Mouse (Mus musculus): ENCODE measurements around the gene Rnf43. TPM values are rescaled to one million over a fixed set of nuclear protein-coding genes. Genes with fewer than 3 reads are reported as not detected.

The Rnf43 gene
- total RNA-seq, 1 experiment from 2014 or later: 5.8 TPM

GRCm38 (mm10) chr11:87701877-87702620 lies 39.5 kb downstream of the Rnf43 start:
- ATAC-seq (replicated peaks; ENCODE audit: insufficient number of reproducible peaks, low FRiP score, low TSS enrichment, poor library complexity, severe bottlenecking): no peak

DNA sequence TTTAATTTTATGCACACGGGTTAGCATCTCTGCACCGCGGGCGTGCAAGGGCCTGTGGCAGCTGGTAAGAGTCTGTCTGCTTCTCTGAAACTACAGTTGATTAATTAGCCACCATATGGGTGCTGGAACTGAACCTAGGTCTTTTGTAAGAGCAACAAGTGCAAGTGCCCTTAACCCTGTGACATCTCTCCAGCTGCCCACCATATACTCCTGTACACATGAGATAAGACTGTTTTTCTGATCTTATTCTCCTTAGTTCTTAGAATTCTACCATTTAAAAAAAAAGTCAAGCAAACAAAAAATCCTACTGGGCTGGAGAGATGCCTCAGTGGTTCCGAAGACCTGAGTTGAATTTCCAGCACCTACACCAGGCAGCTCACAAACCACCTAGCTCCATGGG lies 41.1 kb downstream of the Rnf43 start:
- no peak for ATAC-seq (replicated peaks; ENCODE audit: insufficient number of reproducible peaks, low FRiP score, low TSS enrichment, poor library complexity, severe bottlenecking)

DNA sequence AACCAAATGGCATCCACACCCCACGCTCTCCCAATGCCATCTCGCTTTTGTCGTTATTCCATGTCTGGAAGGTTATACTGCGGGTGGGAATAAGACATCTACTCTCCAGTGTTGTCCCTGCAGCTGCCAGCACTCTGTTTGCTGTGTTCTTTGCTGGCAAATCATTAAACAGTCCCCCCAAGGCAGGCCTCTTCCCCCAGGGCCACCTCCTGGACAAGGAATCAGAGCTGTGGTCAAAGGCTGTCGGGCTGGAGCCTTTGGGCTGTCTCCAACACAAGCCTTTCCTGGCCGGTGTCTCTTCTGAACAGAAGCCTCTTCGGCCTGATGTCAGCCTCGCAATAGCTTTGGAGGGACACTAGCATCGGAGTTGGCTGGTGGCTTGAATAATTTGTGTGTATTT lies 41.8 kb downstream of the Rnf43 start:
- no peak for ATAC-seq (replicated peaks; ENCODE audit: insufficient number of reproducible peaks, low FRiP score, low TSS enrichment, poor library complexity, severe bottlenecking)

- no peak for ATAC-seq (replicated peaks; ENCODE audit: insufficient number of reproducible peaks, low FRiP score, low TSS enrichment, poor library complexity, severe bottlenecking)
These were observed 45.0 kb downstream of the Rnf43 start for GRCm38 (mm10) chr11:87707570-87707969.

GRCm38 (mm10) chr11:87708979-87709378 lies 46.5 kb downstream of the Rnf43 start:
- ATAC-seq (replicated peaks; ENCODE audit: insufficient number of reproducible peaks, low FRiP score, low TSS enrichment, poor library complexity, severe bottlenecking): no peak

GRCm38 (mm10) chr11:87709513-87710261 lies 47.2 kb downstream of the Rnf43 start:
- no peak for ATAC-seq (replicated peaks; ENCODE audit: insufficient number of reproducible peaks, low FRiP score, low TSS enrichment, poor library complexity, severe bottlenecking)

GRCm38 (mm10) chr11:87710262-87710615 lies 47.7 kb downstream of the Rnf43 start:
- ATAC-seq (replicated peaks; ENCODE audit: insufficient number of reproducible peaks, low FRiP score, low TSS enrichment, poor library complexity, severe bottlenecking): no peak

- no peak for ATAC-seq (replicated peaks; ENCODE audit: insufficient number of reproducible peaks, low FRiP score, low TSS enrichment, poor library complexity, severe bottlenecking)
These were observed 49.7 kb downstream of the Rnf43 start for GRCm38 (mm10) chr11:87712188-87712587.

DNA sequence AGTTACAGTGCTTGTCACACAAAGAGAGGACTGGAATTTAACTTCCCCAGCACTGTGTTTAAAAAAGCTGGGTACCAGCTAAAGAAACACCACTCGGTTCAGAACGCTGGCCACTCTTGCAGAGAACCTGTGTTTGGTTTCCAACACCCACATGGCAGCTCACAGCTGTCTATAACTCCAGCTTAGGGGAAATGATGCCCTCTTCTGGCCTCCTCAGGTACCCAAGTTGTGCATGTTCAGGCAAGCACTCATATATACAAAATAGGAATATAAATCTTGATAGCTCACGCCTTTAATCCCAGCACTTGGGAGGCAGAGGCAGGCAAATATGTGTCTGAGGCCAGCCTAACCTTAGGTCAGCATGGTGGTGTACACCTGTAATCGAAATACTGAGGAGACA lies 53.5 kb downstream of the Rnf43 start:
- no peak for ATAC-seq (replicated peaks; ENCODE audit: insufficient number of reproducible peaks, low FRiP score, low TSS enrichment, poor library complexity, severe bottlenecking)

DNA sequence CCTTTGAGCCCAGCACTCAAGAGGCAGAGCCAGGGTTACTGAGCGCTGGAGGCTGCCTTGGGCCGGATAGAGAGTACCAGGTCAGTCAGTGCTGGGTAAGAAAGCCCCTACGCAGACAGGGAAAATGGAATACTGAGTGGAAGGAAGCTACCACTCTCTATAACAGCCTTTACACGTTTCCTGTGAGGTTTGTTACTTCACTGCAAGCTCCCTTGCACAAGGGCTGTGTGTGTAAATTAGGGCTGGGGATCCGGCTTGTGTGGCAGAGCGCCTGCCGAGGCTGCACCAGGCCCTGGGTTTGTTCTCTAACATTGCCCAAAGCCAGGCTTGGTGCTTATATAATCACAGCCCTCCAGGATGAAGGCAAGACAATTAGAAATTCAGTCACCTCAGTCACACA lies 57.0 kb downstream of the Rnf43 start:
- ATAC-seq (replicated peaks; ENCODE audit: insufficient number of reproducible peaks, low FRiP score, low TSS enrichment, poor library complexity, severe bottlenecking): no peak

- ATAC-seq (replicated peaks; ENCODE audit: insufficient number of reproducible peaks, low FRiP score, low TSS enrichment, poor library complexity, severe bottlenecking): no peak
These were observed 57.8 kb downstream of the Rnf43 start for GRCm38 (mm10) chr11:87720324-87720723.

- no peak for ATAC-seq (replicated peaks; ENCODE audit: insufficient number of reproducible peaks, low FRiP score, low TSS enrichment, poor library complexity, severe bottlenecking)
These were observed 58.3 kb downstream of the Rnf43 start for GRCm38 (mm10) chr11:87720839-87721238.

DNA sequence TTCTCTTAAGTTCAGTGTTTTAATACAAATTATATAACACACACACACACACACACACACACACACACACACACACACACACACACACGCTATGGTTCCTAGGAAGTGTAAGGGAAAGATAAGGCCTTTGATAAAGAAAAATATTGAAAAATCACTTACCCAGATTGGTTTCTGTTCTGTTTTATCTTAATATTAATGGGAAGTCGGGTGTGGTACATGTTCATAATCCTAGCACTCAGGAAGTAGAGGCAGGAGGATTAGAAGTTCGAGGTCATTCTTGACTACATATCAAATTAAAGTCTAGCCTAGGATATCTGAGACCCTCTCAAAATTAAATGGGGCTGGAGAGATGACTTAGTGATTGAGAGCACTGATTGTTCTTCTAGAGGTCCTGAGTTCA lies 59.6 kb downstream of the Rnf43 start:
- no peak for ATAC-seq (replicated peaks; ENCODE audit: insufficient number of reproducible peaks, low FRiP score, low TSS enrichment, poor library complexity, severe bottlenecking)

- no peak for ATAC-seq (replicated peaks; ENCODE audit: insufficient number of reproducible peaks, low FRiP score, low TSS enrichment, poor library complexity, severe bottlenecking)
These were observed 60.4 kb downstream of the Rnf43 start for GRCm38 (mm10) chr11:87722891-87723290.

- no peak for ATAC-seq (replicated peaks; ENCODE audit: insufficient number of reproducible peaks, low FRiP score, low TSS enrichment, poor library complexity, severe bottlenecking)
These were observed 63.0 kb downstream of the Rnf43 start for GRCm38 (mm10) chr11:87725515-87725914.

- ATAC-seq (replicated peaks; ENCODE audit: insufficient number of reproducible peaks, low FRiP score, low TSS enrichment, poor library complexity, severe bottlenecking): no peak
These were observed 63.5 kb downstream of the Rnf43 start for GRCm38 (mm10) chr11:87725964-87726562.

DNA sequence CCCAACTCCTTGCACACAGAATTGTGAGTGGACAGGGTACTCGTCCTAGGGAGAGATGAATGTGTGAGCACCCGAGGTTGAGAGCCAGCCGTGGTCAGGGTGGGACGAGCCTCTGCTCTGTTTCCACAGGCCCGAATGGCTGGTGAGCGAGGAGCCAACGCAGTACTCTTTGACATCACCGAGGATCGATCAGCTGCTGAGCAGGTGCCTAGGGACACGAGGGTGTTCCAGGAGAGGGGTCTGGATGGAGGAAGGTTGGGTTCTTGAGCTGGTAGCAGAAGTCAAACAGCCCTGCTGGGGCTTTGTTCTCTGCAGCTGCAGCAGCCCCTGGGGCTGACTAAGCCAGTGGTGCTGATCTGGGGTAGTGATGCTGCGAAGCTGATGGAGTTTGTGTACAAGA lies 64.5 kb downstream of the Rnf43 start:
- ATAC-seq (replicated peaks; ENCODE audit: insufficient number of reproducible peaks, low FRiP score, low TSS enrichment, poor library complexity, severe bottlenecking): no peak

DNA sequence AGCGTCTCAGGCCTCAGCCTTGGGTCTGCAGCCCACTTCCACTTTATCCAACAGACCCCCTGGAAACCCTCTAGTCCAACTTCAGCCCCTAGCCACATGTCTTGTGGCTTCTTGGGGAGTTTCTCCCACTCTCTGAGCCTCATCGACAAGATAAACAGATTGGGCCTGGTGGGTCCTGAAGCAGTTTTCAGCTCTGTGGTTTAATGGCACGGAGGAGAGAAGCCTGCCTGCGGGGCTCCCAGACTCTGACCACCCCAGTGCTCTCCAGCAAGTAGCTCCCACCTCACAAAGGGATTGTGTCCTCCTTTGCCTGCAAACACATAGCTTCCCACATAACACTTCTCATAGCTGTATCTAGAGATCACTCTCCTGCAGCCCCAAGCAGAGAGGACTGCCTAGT lies 64.9 kb downstream of the Rnf43 start:
- ATAC-seq (replicated peaks; ENCODE audit: insufficient number of reproducible peaks, low FRiP score, low TSS enrichment, poor library complexity, severe bottlenecking): no peak

DNA sequence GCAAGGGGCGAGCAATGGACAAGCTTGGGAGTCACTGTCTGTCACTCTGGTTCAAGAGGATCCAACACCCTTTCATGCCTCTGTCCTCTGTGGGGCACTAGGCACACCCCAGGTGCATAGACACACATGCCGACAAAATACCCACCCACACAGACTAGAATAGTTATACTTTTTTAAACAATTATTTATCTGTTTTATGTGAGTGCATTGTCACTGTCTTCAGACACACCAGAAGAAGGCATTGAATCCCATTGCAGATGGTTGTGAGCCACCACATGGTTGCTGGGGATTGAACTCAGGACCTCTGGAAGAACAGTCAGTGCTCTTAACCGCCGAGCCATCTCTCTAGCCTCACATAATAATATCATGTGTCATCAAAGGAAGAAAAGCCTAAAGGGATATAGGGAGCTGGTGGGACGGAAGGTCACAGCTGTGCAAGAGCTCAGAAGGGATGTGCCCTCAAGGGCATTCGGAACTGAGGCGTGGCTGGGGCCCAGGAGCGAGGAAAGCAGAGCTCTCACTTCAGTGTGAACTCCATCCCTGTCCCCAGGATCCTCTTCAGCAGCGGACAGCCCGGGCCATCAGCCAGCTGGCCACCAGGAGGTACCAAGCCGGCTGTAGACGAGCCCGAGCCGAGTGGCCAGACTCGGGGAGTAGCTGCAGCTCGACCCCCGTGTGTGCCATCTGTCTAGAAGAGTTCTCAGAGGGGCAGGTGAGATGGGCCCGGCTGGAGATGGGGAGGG lies 66.5 kb downstream of the Rnf43 start:
- no peak for ATAC-seq (replicated peaks; ENCODE audit: insufficient number of reproducible peaks, low FRiP score, low TSS enrichment, poor library complexity, severe bottlenecking)

All from monocyte, adult 5-6 weeks (primary cell).